Mouse (Mus musculus) CH12.LX (cell line): ENCODE results near the gene Lekr1. TPM values are rescaled to one million over a fixed set of nuclear protein-coding genes. Genes with fewer than 3 reads are reported as not detected.

Experiments used
- DNase-seq: peaks from one replicate; pipeline ENCODE4 v3.0.0-alpha.2; 2013; ENCODE audit errors: extremely low read depth
- H3K27ac ChIP-seq: 2 replicates; pipeline ENCODE4 v1.5.1; 2012; ENCODE audit warnings: low read depth, mild to moderate bottlenecking, control low read depth, moderate library complexity; ENCODE audit not compliant: insufficient read depth
- H3K27me3 ChIP-seq: replicated peaks from 2 replicates; pipeline ENCODE3; 2012; ENCODE audit warnings: inconsistent platforms
- H3K36me3 ChIP-seq, 2 experiments: replicated peaks in 1 of 2; 2 replicates each; pipeline versions ENCODE3 to v1.6.1; 2012; ENCODE audit warnings: inconsistent platforms in 1 of 2, low read length in 1 of 2, mild to moderate bottlenecking in 1 of 2, mixed read lengths in 1 of 2, moderate library complexity in 1 of 2; ENCODE audit not compliant: control insufficient read depth in 1 of 2, insufficient read depth in 1 of 2
- H3K4me1 ChIP-seq, 2 experiments: 2 replicates each; pipeline ENCODE4 v1.6.1; 2012; ENCODE audit warnings: inconsistent platforms in 1 of 2, moderate library complexity in 1 of 2; ENCODE audit not compliant: insufficient read depth in 2 of 2, control insufficient read depth in 1 of 2
- H3K4me2 ChIP-seq: 2 replicates; pipeline ENCODE4 v1.6.1; 2012; ENCODE audit warnings: low read depth, mild to moderate bottlenecking, control low read depth; ENCODE audit not compliant: poor library complexity, insufficient read depth, severe bottlenecking
- H3K4me3 ChIP-seq, 3 experiments: fragments of 150-350 bp in 1 of 3; sonication (generic) in 1 of 3; replicated peaks in 1 of 3; 2 replicates each; pipeline versions ENCODE3 to v1.5.1; 2011 to 2012; ENCODE audit warnings: low read depth in 2 of 3, low read length in 2 of 3, mild to moderate bottlenecking in 2 of 3, moderate library complexity in 2 of 3, control low read depth in 1 of 3, improper control_type of control experiment in 1 of 3, inconsistent platforms in 1 of 3, mixed read lengths in 1 of 3; ENCODE audit not compliant: poor library complexity in 1 of 3
- H3K79me2 ChIP-seq: replicated peaks from 2 replicates; pipeline ENCODE4 v1.6.1; 2012; ENCODE audit warnings: mild to moderate bottlenecking, moderate library complexity; ENCODE audit not compliant: control insufficient read depth, poor library complexity, insufficient read depth, severe bottlenecking; ENCODE audit errors: extremely low read depth
- H3K9ac ChIP-seq: 2 replicates; pipeline ENCODE4 v1.6.1; 2012; ENCODE audit warnings: low read depth, mild to moderate bottlenecking, control low read depth, moderate library complexity; ENCODE audit not compliant: insufficient read depth
- H3K9me3 ChIP-seq: replicated peaks from 2 replicates; pipeline ENCODE3; 2012; ENCODE audit warnings: low read length, inconsistent platforms, mixed read lengths
- CHD2 ChIP-seq: IDR thresholded peaks from 2 replicates; pipeline ENCODE4 v1.6.1; 2011; ENCODE audit warnings: low read length, improper control_type of control experiment
- ELF1 ChIP-seq: IDR thresholded peaks from 2 replicates; pipeline ENCODE4 v1.6.1; 2014; ENCODE audit warnings: low read depth, mild to moderate bottlenecking, inconsistent platforms, low read length, improper control_type of control experiment
- ETS1 ChIP-seq: conservative IDR thresholded peaks from 2 replicates; pipeline ENCODE4 v1.6.1; 2012; ENCODE audit warnings: low read depth, mild to moderate bottlenecking, inconsistent platforms, low read length, improper control_type of control experiment, moderate library complexity
- IRF4 ChIP-seq: IDR thresholded peaks from 2 replicates; pipeline ENCODE4 v1.6.1; 2014; ENCODE audit warnings: low read depth, mild to moderate bottlenecking, inconsistent platforms, low read length, improper control_type of control experiment
- JUN ChIP-seq: IDR thresholded peaks from 2 replicates; pipeline ENCODE4 v1.6.1; 2011; ENCODE audit warnings: low read depth, mild to moderate bottlenecking, low read length, improper control_type of control experiment, moderate library complexity; ENCODE audit not compliant: insufficient read depth
- MAZ ChIP-seq: IDR thresholded peaks from 2 replicates; pipeline ENCODE4 v1.6.1; 2012; ENCODE audit warnings: low read depth, mild to moderate bottlenecking, inconsistent platforms, low read length, improper control_type of control experiment, moderate library complexity
- MEF2A ChIP-seq: IDR thresholded peaks from 2 replicates; pipeline ENCODE4 v1.6.1; 2014; ENCODE audit warnings: low read depth, mild to moderate bottlenecking, inconsistent platforms, low read length, improper control_type of control experiment, borderline replicate concordance
- MXI1 ChIP-seq: IDR thresholded peaks from 2 replicates; pipeline ENCODE4 v1.6.1; 2011; ENCODE audit warnings: mild to moderate bottlenecking, low read depth, low read length, improper control_type of control experiment
- PAX5 ChIP-seq: IDR thresholded peaks from 2 replicates; pipeline ENCODE4 v1.6.1; 2012; ENCODE audit warnings: low read length, inconsistent platforms, mixed read lengths
- POLR2A ChIP-seq: IDR thresholded peaks from 2 replicates; pipeline ENCODE4 v1.6.1; 2011; ENCODE audit warnings: low read depth, mild to moderate bottlenecking, improper control_type of control experiment, low read length
- RAD21 ChIP-seq: IDR thresholded peaks from 2 replicates; pipeline ENCODE4 v1.6.1; 2011; ENCODE audit warnings: low read depth, mild to moderate bottlenecking, low read length, improper control_type of control experiment, moderate library complexity
- SIN3A ChIP-seq: IDR thresholded peaks from 2 replicates; pipeline ENCODE4 v1.6.1; 2012; ENCODE audit warnings: low read length, improper control_type of control experiment, inconsistent platforms
- SMC3 ChIP-seq: IDR thresholded peaks from 2 replicates; pipeline ENCODE4 v1.6.1; 2011; ENCODE audit warnings: low read depth, low read length, improper control_type of control experiment
- TCF12 ChIP-seq: IDR thresholded peaks from 2 replicates; pipeline ENCODE4 v1.6.1; 2014; ENCODE audit warnings: low read depth, mild to moderate bottlenecking, inconsistent platforms, low read length, improper control_type of control experiment
- UBTF ChIP-seq: IDR thresholded peaks from 2 replicates; pipeline ENCODE4 v1.6.1; 2012; ENCODE audit warnings: low read depth, mild to moderate bottlenecking, inconsistent platforms, low read length, improper control_type of control experiment, moderate library complexity
- USF1 ChIP-seq: IDR thresholded peaks from 2 replicates; pipeline ENCODE4 v1.6.1; 2014; ENCODE audit warnings: low read depth, mild to moderate bottlenecking, inconsistent platforms, low read length, improper control_type of control experiment
- ZC3H11A ChIP-seq: IDR thresholded peaks from 2 replicates; pipeline ENCODE4 v1.6.1; 2012; ENCODE audit warnings: low read depth, mild to moderate bottlenecking, inconsistent platforms, low read length, improper control_type of control experiment
- ZKSCAN1 ChIP-seq: IDR thresholded peaks from 2 replicates; pipeline ENCODE4 v1.6.1; 2012; ENCODE audit warnings: low read depth, inconsistent platforms, low read length, improper control_type of control experiment, borderline replicate concordance
- ZMIZ1 ChIP-seq: IDR thresholded peaks from 2 replicates; pipeline ENCODE4 v1.6.1; 2012; ENCODE audit warnings: low read depth, mild to moderate bottlenecking, inconsistent platforms, low read length, improper control_type of control experiment
- ZNF384 ChIP-seq: IDR thresholded peaks from 2 replicates; pipeline ENCODE4 v1.6.1; 2012; ENCODE audit warnings: low read depth, low read length, improper control_type of control experiment, inconsistent platforms
- dilution Hi-C: fragments of 300-500 bp; cut with MboI; formaldehyde crosslinking; loops from 2 replicates; pipeline ENCODE4 v1.14.3; 2020; ENCODE audit warnings: low sequenced_read_pairs; ENCODE audit not compliant: extremely low pct_unique_long_range_greater_than_20kb, extremely low pct_ligation_motif_present
- in situ Hi-C: fragments of 300-500 bp; cut with MboI; formaldehyde crosslinking; loops from 3 replicates; pipeline ENCODE4 v1.14.3; 2019; ENCODE audit warnings: low sequenced_read_pairs, low pct_ligation_motif_present, low pct_unique_long_range_greater_than_20kb, mixed read lengths
- polyA plus RNA-seq: library from polyadenylated mRNA; unstranded; fragments of >175 nt; gene quantifications from 2 replicates; pipeline ENCODE4 v1.2.1, GENCODE M21; 2012; ENCODE audit warnings: low read depth; ENCODE audit not compliant: insufficient read length
- total RNA-seq, 2 experiments: library from RNA; depleted of rRNA; stranded (reverse); fragments of 300-350 nt in 1 of 2; fragments of >200 nt in 1 of 2; gene quantifications; 2 replicates each; pipeline ENCODE4 v1.2.3; 2012 to 2014

Lekr1 gene
- total and polyA plus RNA-seq, 3 experiments: 0.17 to 1.4 (median 0.47) TPM

GRCm38 (mm10) chr3:65868931-65869330 is 202.9 kb downstream of the Lekr1 start:
- no peak overlapping the region for H3K4me3 ChIP-seq
- H3K27ac ChIP-seq: no peak overlapping the region
- H3K79me2 ChIP-seq: no peaks in the 10 kb centered on the region
- H3K4me1 ChIP-seq: peaks cover 24 to 35% of the 10 kb centered on the region in 2 experiments
- DNase-seq: no peak
- no peaks in the 10 kb centered on the region for H3K36me3 ChIP-seq
- peaks cover 9% of the 10 kb centered on the region for H3K9me3 ChIP-seq
- H3K4me2 ChIP-seq: no peak overlapping the region
- H3K27me3 ChIP-seq: no peaks in the 10 kb centered on the region
- no peak overlapping the region for H3K9ac ChIP-seq
- in situ Hi-C loops: loop anchor here (25.0 kb wide), 1 partner anchor 332 kb away; the partner anchor contains the start of gene Tiparp
- dilution Hi-C loops: no loop called here
- TF ChIP-seq ZNF384 (no peak), PAX5 (no peak), UBTF (no peak), MEF2A (no peak), USF1 (no peak), SIN3A (no peak), POLR2A (no peak), TCF12 (no peak), ETS1 (no peak), MAZ (no peak), ZKSCAN1 (no peak), SMC3 (no peak), CHD2 (no peak), RAD21 (no peak), MXI1 (no peak), ELF1 (no peak)

- in situ Hi-C loops (loop anchor here (25.0 kb wide), 1 partner anchor 332 kb away; the partner anchor contains the start of gene Tiparp), dilution Hi-C loops (no loop called here)
- no peak overlapping the region for H3K27ac ChIP-seq
- peaks cover 9% of the 10 kb centered on the region for H3K9me3 ChIP-seq
- H3K4me2 ChIP-seq: no peak overlapping the region
- H3K27me3 ChIP-seq: no peaks in the 10 kb centered on the region
- no peaks in the 10 kb centered on the region for H3K36me3 ChIP-seq
- H3K4me1 ChIP-seq: peaks cover 30 to 40% of the 10 kb centered on the region in 2 experiments
- H3K79me2 ChIP-seq: no peaks in the 10 kb centered on the region
- no peak overlapping the region for H3K4me3 ChIP-seq
- no peak overlapping the region for H3K9ac ChIP-seq
- TF ChIP-seq UBTF (no peak), TCF12 (no peak), ZMIZ1 (no peak), MAZ (no peak), ZC3H11A (no peak), JUN (no peak), IRF4 (no peak), ZNF384 (no peak), POLR2A (no peak)
- DNase-seq: no peak
Measured at GRCm38 (mm10) chr3:65869724-65870123, 203.7 kb downstream of the Lekr1 start.
